Mouse (Mus musculus) liver, embryonic 16.5 days (tissue): ENCODE results near the gene Syndig1l. TPM values are rescaled to one million over a fixed set of nuclear protein-coding genes. Genes with fewer than 3 reads are reported as not detected.

Source experiments
- ATAC-seq: fragments of 200-750 bp; cut with Nextera tagmentation; 2 replicates; pipeline ENCODE4 v1.8.0; 2017; ENCODE audit warnings: low read depth, mild to moderate bottlenecking, moderate number of reproducible peaks, moderate library complexity
- H3K27ac ChIP-seq: fragments of 300-500 bp; sonication (generic); 2 replicates; pipeline ENCODE4 v1.5.1; 2014; ENCODE audit warnings: mild to moderate bottlenecking, low read length
- H3K27me3 ChIP-seq: fragments of 300-500 bp; sonication (generic); 2 replicates; pipeline ENCODE4 v1.6.1; 2014; ENCODE audit warnings: low read depth, low read length, mixed read lengths; ENCODE audit not compliant: control insufficient read depth, insufficient read depth
- H3K36me3 ChIP-seq: fragments of 300-500 bp; sonication (generic); 2 replicates; pipeline ENCODE4 v1.6.1; 2014; ENCODE audit warnings: mild to moderate bottlenecking; ENCODE audit not compliant: control insufficient read depth, insufficient read depth
- H3K4me1 ChIP-seq: fragments of 300-500 bp; sonication (generic); 2 replicates; pipeline ENCODE4 v1.6.1; 2014; ENCODE audit warnings: low read depth, low read length, mixed read lengths; ENCODE audit not compliant: control insufficient read depth
- H3K4me2 ChIP-seq: fragments of 300-500 bp; sonication (generic); 2 replicates; pipeline ENCODE4 v1.6.1; 2014; ENCODE audit warnings: low read depth, low read length, mixed read lengths
- H3K4me3 ChIP-seq: fragments of 300-500 bp; sonication (generic); 2 replicates; pipeline ENCODE4 v1.5.1; 2014; ENCODE audit warnings: low read depth, mild to moderate bottlenecking, low read length
- H3K9ac ChIP-seq: fragments of 300-500 bp; sonication (generic); 2 replicates; pipeline ENCODE4 v1.6.1; 2014; ENCODE audit warnings: low read depth, low read length
- H3K9me3 ChIP-seq: fragments of 300-500 bp; sonication (generic); replicated peaks from 2 replicates; pipeline ENCODE4 v1.6.1; 2016; ENCODE audit warnings: low read length; ENCODE audit not compliant: control insufficient read depth
- WGBS: fragments of 180-500 bp; shearing (Covaris S2); extraction: QIAGEN DNeasy Blood & Tissue Kit; methylation state at CpG from one replicate; pipeline ENCODE4 v1.1.7; 2014; ENCODE audit not compliant: insufficient replicate concordance; 5-methylcytosine and 5-hydroxymethylcytosine counted together
- polyA plus RNA-seq: library from polyadenylated mRNA; unstranded; fragments of >200 nt; fragmentation: Nextera tagmentation; extraction: Ambion mirVana; gene quantifications from 2 replicates; pipeline ENCODE4 v1.2.1, GENCODE M21; 2015

Gene Syndig1l
- polyA plus RNA-seq, 1 experiment from 2014 or later: 0.09 TPM

DNA sequence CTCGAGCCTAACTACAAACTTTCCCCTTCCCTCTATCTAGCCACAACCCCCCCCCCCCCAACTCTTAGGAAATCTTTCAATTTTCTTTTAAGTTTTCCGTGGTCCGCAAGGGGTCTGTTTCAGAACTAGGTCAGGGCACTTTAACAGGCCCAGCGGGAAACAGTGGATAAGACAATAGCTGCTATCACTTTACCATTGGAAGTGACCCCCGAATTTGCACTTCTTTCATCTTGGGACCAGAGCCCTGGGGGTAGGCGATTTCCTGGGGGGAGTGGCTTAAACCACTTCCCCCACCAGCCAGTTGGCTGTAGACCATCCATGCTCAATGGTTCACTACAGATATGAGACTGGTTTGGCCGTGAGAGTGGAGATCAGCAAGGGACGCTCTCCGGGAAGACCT is 58.0 kb downstream of the Syndig1l start, which contains the start of gene Vrtn:
Gene Vrtn, plus strand, starts transcription at position 366 of the 400 bp plus-strand sequence.
- 6% methylated on average over 9 of the region's 9 CpGs for WGBS
- Histone ChIP-seq H3K27me3 (peaks cover 47% of the 10 kb centered on the region), H3K4me2 (no peak within 1 kb of the TSS)

DNA sequence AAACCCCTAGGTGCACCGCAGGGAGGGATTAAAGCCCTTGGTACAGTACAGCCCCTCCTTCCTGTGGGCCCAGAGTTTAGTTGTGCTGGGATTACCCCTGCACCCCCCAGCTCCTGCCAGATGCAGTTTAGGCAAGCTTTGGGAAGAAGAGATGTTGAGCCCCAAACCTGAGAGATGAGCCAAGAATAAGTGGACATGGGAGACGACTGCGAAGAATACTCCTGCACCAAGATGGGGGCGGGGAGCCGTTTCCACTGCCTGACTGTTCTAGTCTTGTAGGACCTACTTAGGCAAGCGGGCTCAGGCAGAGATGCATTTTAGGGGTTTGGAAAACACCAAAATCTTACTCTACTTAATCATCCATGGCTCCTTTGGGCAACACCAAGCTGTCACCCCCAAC is 58.4 kb downstream of the Syndig1l start:
- 13% methylated on average over 6 of the region's 6 CpGs for WGBS
- Histone ChIP-seq H3K4me3 (no peak overlapping the region), H3K27me3 (peaks cover 47% of the 10 kb centered on the region), H3K4me2 (no peak overlapping the region), H3K36me3 (no peaks in the 10 kb centered on the region), H3K9ac (no peak overlapping the region), H3K4me1 (no peaks in the 10 kb centered on the region), H3K9me3 (no peaks in the 10 kb centered on the region), H3K27ac (no peak overlapping the region)
- no peak for ATAC-seq

More for the DNA sequence above, 58.0 kb downstream of the Syndig1l start, which contains the start of gene Vrtn:
- Histone ChIP-seq H3K4me1 (no peaks in the 10 kb centered on the region), H3K4me3 (no peak within 1 kb of the TSS), H3K9ac (no peak within 1 kb of the TSS), H3K27ac (no peak within 1 kb of the TSS), H3K36me3 (no peaks in the 10 kb centered on the region), H3K9me3 (no peaks in the 10 kb centered on the region)
- ATAC-seq: no peak

DNA sequence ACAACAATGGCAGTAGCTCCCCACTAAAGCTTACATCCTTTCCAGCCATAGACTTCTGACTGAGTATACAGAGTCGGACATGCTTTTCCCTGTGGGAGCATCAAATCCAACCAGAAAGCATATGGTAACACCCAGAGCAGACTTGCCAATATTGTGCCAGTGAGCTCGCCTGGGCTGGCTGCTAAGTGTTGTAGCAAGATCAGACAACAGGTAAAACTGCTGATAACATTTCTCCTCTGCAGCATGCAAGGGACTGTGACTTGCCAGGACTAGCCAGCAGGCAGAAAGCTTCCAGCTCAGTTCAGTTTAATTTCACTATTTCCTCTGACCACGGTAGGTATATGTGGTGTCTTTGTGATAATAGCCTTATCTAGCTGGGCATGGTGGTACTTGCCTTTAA is 66.8 kb downstream of the Syndig1l start:
- Histone ChIP-seq H3K27ac (no peak overlapping the region), H3K4me1 (no peaks in the 10 kb centered on the region), H3K36me3 (no peaks in the 10 kb centered on the region), H3K9ac (no peak overlapping the region), H3K27me3 (no peaks in the 10 kb centered on the region; the same call in 1 of the 2 replicates), H3K4me2 (no peak overlapping the region), H3K4me3 (no peak overlapping the region), H3K9me3 (no peaks in the 10 kb centered on the region)
- no peak for ATAC-seq
- 33% methylated on average over 3 of the region's 3 CpGs for WGBS

Other genes starting within 250 kb of the Syndig1l start
- gene Aldh6a1, start 247.8 kb downstream of the Syndig1l start, polyA plus RNA-seq: 49.3 and 55.5 TPM in 2 replicates
- 10.7 and 11.8 TPM in 2 replicates for gene Lin52, start 247.4 kb downstream of the Syndig1l start, polyA plus RNA-seq
- not detected in 2 replicates for gene Vsx2, start 129.1 kb downstream of the Syndig1l start, polyA plus RNA-seq
- 4.0 and 4.6 TPM in 2 replicates for gene Abcd4, start 81.4 kb downstream of the Syndig1l start, polyA plus RNA-seq
- gene Vrtn, start 57.8 kb downstream of the Syndig1l start, polyA plus RNA-seq: not detected in 2 replicates
- 26.9 and 27.9 TPM in 2 replicates for gene Npc2, start 74.3 kb upstream of the Syndig1l start, polyA plus RNA-seq
- 94.7 and 96.2 TPM in 2 replicates for gene Isca2, start 74.4 kb upstream of the Syndig1l start, polyA plus RNA-seq
- gene Ltbp2, start 177.7 kb upstream of the Syndig1l start, polyA plus RNA-seq: 0.35 and 0.51 TPM in 2 replicates